Mouse (Mus musculus) kidney, embryonic 15.5 days (tissue): ENCODE results near the gene Ctsa. TPM values are rescaled to one million over a fixed set of nuclear protein-coding genes. Genes with fewer than 3 reads are reported as not detected.
A peak's percentile ranks its signal among the peaks of the same experiment; 100 is the strongest.
"Not testable (repeated sequence)": the region's sequence is repeated elsewhere in the genome, so short reads cannot be mapped to it uniquely, and the experiment has no call there.

ENCODE experiments used
- ATAC-seq: fragments of 200-750 bp; cut with Nextera tagmentation; replicated peaks from 2 replicates; pipeline ENCODE4 v1.8.0; 2017; ENCODE audit warnings: moderate TSS enrichment; ENCODE audit not compliant: low FRiP score
- H3K27ac ChIP-seq: fragments of 300-500 bp; sonication (generic); 2 replicates; pipeline ENCODE4 v1.5.1; 2015; ENCODE audit warnings: mild to moderate bottlenecking, inconsistent platforms
- H3K27me3 ChIP-seq: fragments of 300-500 bp; sonication (generic); 2 replicates; pipeline ENCODE4 v1.6.1; 2015; ENCODE audit warnings: inconsistent platforms
- H3K36me3 ChIP-seq: fragments of 300-500 bp; sonication (generic); 2 replicates; pipeline ENCODE4 v1.6.1; 2015; ENCODE audit warnings: inconsistent platforms
- H3K4me1 ChIP-seq: fragments of 300-500 bp; sonication (generic); 2 replicates; pipeline ENCODE4 v1.6.1; 2015; ENCODE audit warnings: inconsistent platforms
- H3K4me2 ChIP-seq: fragments of 300-500 bp; sonication (generic); 2 replicates; pipeline ENCODE4 v1.6.1; 2015; ENCODE audit warnings: moderate library complexity, mild to moderate bottlenecking, inconsistent platforms
- H3K4me3 ChIP-seq: fragments of 300-500 bp; sonication (generic); replicated peaks from 2 replicates; pipeline ENCODE4 v1.5.1; 2015; ENCODE audit warnings: mild to moderate bottlenecking, inconsistent platforms
- H3K9ac ChIP-seq: fragments of 300-500 bp; sonication (generic); 2 replicates; pipeline ENCODE4 v1.6.1; 2015; ENCODE audit warnings: mild to moderate bottlenecking, inconsistent platforms
- H3K9me3 ChIP-seq: fragments of 300-500 bp; sonication (generic); replicated peaks from 2 replicates; pipeline ENCODE4 v1.6.1; 2016; ENCODE audit warnings: inconsistent platforms
- WGBS: fragments of 180-500 bp; shearing (Covaris S2); methylation state at CpG from one replicate; pipeline ENCODE4 v1.1.7; 2015; ENCODE audit warnings: mixed read lengths; 5-methylcytosine and 5-hydroxymethylcytosine counted together
- polyA plus RNA-seq: library from polyadenylated mRNA; unstranded; fragments of >200 nt; fragmentation: Nextera tagmentation; extraction: Ambion mirVana; gene quantifications from 2 replicates; pipeline ENCODE4 v1.2.1, GENCODE M21; 2015

Gene Ctsa
- polyA plus RNA-seq, 1 experiment from 2014 or later, result 170 TPM

DNA sequence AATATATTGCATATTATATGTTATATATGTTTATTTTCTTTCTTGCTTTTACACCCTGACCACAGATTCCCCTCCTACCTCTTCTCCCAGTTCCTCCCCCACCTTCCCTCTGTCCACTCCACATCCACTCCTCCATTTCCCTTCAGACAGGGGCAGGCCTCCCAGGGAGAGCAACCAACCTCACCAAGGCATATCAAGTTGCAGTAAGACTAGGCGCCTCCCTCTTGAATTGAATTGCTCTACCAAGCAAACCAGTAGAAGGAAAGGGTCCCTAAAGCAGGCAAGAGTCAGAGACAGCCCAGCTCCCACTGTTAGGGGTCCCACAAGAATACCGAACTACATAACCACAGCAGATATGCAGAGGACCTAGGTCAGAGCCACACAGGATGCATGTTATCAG is 26.5 kb downstream of the Ctsa start:
- ATAC-seq, result peak; percentile 45; the same call in 1 of the 2 replicates
- Histone ChIP-seq H3K4me1 (peaks cover 73% of the 10 kb centered on the region), H3K36me3 (no peaks in the 10 kb centered on the region), H3K27ac (peak overlapping the region; percentile 75), H3K9ac (no peak overlapping the region), H3K4me3 (no peak overlapping the region), H3K27me3 (peaks cover 40% of the 10 kb centered on the region), H3K9me3 (no peaks in the 10 kb centered on the region), H3K4me2 (peak overlapping the region; percentile 27; the same call in 1 of the 2 replicates)
- WGBS, result 16% methylated on average over 2 of the region's 2 CpGs

DNA sequence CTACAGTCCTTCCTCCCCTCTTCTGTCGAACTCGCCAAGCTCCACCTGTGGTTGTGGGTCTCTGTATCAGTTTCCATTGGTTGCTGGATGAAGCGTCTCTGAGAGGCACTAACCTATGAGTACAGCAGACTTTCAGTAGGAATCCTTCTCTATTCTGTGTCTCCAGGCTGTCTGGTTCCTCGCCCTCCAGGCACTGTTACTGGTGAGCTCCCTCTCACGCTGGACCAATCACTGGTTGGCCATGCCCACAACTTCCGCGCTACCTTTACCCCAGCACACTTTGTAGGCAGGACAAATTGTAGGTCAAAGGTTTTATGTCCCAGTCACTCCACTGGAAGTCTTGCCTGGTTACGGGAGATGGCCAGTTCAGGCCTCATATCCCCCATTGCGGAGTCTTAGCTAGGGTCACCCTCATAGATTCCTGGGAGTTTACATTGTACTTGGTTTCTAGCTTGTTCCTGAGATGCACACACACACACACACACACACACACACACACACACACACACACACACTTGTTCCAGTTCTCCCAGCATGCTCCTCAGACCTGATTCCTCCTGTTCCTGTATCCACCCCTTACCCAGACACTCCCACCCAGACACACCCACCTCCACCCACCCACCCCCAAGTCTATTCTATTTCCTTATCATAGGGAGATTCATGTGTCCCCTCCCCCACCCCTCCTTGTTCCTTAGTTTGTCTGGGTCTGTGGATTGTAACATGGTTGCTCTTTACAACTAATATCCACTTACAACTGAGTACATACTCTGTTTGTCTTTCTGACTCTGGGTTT is 27.2 kb downstream of the Ctsa start:
- Histone ChIP-seq H3K9me3 (no peaks in the 10 kb centered on the region), H3K4me3 (no peak overlapping the region), H3K4me1 (peaks cover 71% of the 10 kb centered on the region), H3K27ac (peak overlapping the region; percentile 75), H3K27me3 (peaks cover 34% of the 10 kb centered on the region), H3K9ac (no peak overlapping the region), H3K36me3 (no peaks in the 10 kb centered on the region), H3K4me2 (peak overlapping the region; percentile 27; the same call in 1 of the 2 replicates)
- 33% methylated on average over 9 of the region's 9 CpGs for WGBS
- ATAC-seq, result 0 out of 2 replicates have a peak, but pooled peaks have one; percentile 26

- H3K27me3 ChIP-seq, result peaks cover 30% of the 10 kb centered on the region
- H3K4me1 ChIP-seq, result peaks cover 62% of the 10 kb centered on the region
- H3K4me2 ChIP-seq, result no peak overlapping the region
- WGBS, result 69% methylated on average over 4 of the region's 4 CpGs
- H3K36me3 ChIP-seq, result no peaks in the 10 kb centered on the region
- peak overlapping the region; percentile 87; the same call in 1 of the 2 replicates for H3K27ac ChIP-seq
- H3K4me3 ChIP-seq, result no peak overlapping the region
- no peak for ATAC-seq
- H3K9me3 ChIP-seq, result no peaks in the 10 kb centered on the region
- no peak overlapping the region for H3K9ac ChIP-seq
Measured at GRCm38 (mm10) chr2:164861094-164861493, 28.4 kb downstream of the Ctsa start.

- peaks cover 58% of the 10 kb centered on the region for H3K4me1 ChIP-seq
- H3K9me3 ChIP-seq, result no peaks in the 10 kb centered on the region
- no peak overlapping the region for H3K9ac ChIP-seq
- H3K36me3 ChIP-seq, result no peaks in the 10 kb centered on the region
- peak overlapping the region; percentile 87 for H3K27ac ChIP-seq
- WGBS, result 13% methylated on average over 9 of the region's 9 CpGs
- peaks cover 18% of the 10 kb centered on the region for H3K27me3 ChIP-seq
- peak overlapping the region; percentile 14; the same call in 1 of the 2 replicates for H3K4me2 ChIP-seq
- peak; percentile 75 for ATAC-seq
- no peak overlapping the region for H3K4me3 ChIP-seq
Measured at GRCm38 (mm10) chr2:164862179-164862861, 29.6 kb downstream of the Ctsa start.

GRCm38 (mm10) chr2:164863411-164863810 is 30.7 kb downstream of the Ctsa start:
- H3K27ac ChIP-seq, H3K4me3 ChIP-seq, H3K9me3 ChIP-seq, H3K27me3 ChIP-seq, ATAC-seq, H3K9ac ChIP-seq, H3K36me3 ChIP-seq, H3K4me2 ChIP-seq: not testable (repeated sequence)
- peaks cover 48% of the 10 kb centered on the region for H3K4me1 ChIP-seq
- WGBS, result 91% methylated on average over 9 of the region's 9 CpGs

DNA sequence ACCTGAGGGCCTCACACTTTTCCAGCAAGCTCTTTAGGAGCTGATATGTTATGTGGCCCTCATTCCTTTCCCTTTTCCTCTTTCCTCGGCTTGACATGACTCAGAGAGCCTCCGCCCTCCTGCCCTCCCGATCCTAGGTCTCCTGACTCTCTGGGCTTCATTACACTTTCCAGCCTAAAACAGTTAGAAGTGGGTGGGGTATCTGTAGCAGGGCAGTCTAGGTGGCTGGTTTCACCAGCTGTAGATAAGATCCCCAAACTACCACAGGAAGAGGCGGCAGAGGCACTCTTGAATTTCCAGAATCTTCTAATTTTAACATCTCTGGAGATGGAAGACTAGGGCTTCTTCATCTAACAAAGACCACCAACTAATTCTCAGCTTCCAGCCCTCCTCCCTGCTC is 31.9 kb downstream of the Ctsa start:
- ATAC-seq, result no peak
- 68% methylated on average over 4 of the region's 4 CpGs for WGBS

DNA sequence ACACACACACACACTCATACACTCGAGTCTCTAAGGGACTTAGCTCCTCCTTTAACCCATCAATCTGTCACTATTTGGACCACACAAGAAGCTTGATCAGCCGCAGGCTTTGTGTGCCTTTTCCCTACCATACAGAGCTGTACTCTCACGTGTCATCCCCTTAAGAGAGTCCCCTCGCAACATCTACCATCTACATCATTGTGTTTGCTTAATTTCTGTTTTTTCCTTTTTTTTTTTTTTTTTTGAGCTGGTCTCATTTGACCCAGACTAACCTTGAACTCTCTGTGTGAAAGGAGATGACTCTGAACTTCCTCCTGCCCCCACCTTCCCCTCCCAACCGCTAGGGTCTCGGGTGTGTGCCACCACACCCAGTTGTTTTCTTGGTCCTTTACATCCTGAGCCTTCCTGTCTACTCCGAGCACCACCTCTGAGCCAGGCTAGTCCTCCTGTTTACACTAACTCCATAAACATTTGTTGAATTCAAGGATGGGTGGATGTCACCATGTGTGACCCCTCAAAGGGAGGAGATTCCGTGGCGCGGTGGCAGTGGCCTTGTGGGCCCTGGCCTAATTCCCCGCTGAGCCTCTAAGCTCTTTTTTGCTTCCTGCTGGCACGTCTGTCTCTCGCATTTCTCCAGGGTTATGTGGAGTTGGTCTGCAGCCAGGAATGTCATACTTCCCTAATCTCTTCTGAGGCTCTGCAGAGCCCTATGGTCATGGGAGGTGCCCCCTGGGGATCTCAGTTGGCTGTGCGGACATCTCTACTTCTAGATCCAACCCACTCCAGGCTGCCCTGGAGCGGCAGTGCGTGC is 34.3 kb downstream of the Ctsa start:
- peaks cover 19% of the 10 kb centered on the region for H3K4me1 ChIP-seq
- no peak overlapping the region for H3K9ac ChIP-seq
- H3K4me3 ChIP-seq, result no peak overlapping the region
- no peak overlapping the region for H3K4me2 ChIP-seq
- H3K27me3 ChIP-seq, result no peaks in the 10 kb centered on the region
- no peaks in the 10 kb centered on the region; the same call in 1 of the 2 replicates for H3K9me3 ChIP-seq
- peak overlapping the region; percentile 75 for H3K27ac ChIP-seq
- no peak for ATAC-seq
- 35% methylated on average over 16 of the region's 16 CpGs for WGBS
- no peaks in the 10 kb centered on the region for H3K36me3 ChIP-seq

More for the DNA sequence above, 31.9 kb downstream of the Ctsa start:
- Histone ChIP-seq H3K27ac (no peak overlapping the region), H3K4me3 (no peak overlapping the region), H3K4me1 (peaks cover 38% of the 10 kb centered on the region), H3K27me3 (no peaks in the 10 kb centered on the region), H3K9ac (no peak overlapping the region), H3K9me3 (no peaks in the 10 kb centered on the region; the same call in 1 of the 2 replicates), H3K4me2 (no peak overlapping the region), H3K36me3 (no peaks in the 10 kb centered on the region)

DNA sequence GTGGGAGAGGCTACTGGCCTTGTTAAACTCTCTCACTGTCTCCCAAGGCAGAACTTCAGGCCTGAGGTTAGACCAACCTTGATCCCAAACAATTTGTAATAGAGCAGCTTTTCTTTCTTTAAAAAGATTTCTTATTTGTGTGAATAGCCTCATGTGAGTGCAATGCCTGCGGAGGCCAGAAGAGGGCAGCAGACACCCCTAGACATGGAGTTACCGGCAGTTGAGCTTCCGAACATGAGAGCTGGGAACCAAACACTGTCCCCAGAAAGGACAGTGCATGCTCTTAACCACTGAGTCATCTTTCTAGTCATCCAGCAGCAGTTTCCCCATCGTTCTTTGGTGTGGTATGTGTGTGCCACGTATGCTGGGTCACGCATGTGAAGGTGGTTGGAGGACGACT is 34.9 kb downstream of the Ctsa start:
- Histone ChIP-seq H3K4me1 (peaks cover 13% of the 10 kb centered on the region), H3K9me3 (no peaks in the 10 kb centered on the region; the same call in 1 of the 2 replicates), H3K36me3 (no peaks in the 10 kb centered on the region), H3K27ac (peak overlapping the region; percentile 75; the same call in 1 of the 2 replicates), H3K4me3 (no peak overlapping the region), H3K27me3 (no peaks in the 10 kb centered on the region), H3K4me2 (no peak overlapping the region), H3K9ac (no peak overlapping the region)
- WGBS, result 95% methylated on average over 7 of the region's 7 CpGs
- ATAC-seq, result no peak

- H3K4me3 ChIP-seq, result no peak overlapping the region
- H3K9ac ChIP-seq, result no peak overlapping the region
- H3K4me2 ChIP-seq, result no peak overlapping the region
- H3K36me3 ChIP-seq, result no peaks in the 10 kb centered on the region
- WGBS, result 66% methylated on average over 7 of the region's 7 CpGs
- no peak overlapping the region for H3K27ac ChIP-seq
- no peaks in the 10 kb centered on the region; the same call in 1 of the 2 replicates for H3K9me3 ChIP-seq
- H3K4me1 ChIP-seq, result peaks cover 9% of the 10 kb centered on the region
- no peaks in the 10 kb centered on the region for H3K27me3 ChIP-seq
- no peak; the same call in 1 of the 2 replicates for ATAC-seq
Measured at GRCm38 (mm10) chr2:164868491-164868890, 35.8 kb downstream of the Ctsa start.

DNA sequence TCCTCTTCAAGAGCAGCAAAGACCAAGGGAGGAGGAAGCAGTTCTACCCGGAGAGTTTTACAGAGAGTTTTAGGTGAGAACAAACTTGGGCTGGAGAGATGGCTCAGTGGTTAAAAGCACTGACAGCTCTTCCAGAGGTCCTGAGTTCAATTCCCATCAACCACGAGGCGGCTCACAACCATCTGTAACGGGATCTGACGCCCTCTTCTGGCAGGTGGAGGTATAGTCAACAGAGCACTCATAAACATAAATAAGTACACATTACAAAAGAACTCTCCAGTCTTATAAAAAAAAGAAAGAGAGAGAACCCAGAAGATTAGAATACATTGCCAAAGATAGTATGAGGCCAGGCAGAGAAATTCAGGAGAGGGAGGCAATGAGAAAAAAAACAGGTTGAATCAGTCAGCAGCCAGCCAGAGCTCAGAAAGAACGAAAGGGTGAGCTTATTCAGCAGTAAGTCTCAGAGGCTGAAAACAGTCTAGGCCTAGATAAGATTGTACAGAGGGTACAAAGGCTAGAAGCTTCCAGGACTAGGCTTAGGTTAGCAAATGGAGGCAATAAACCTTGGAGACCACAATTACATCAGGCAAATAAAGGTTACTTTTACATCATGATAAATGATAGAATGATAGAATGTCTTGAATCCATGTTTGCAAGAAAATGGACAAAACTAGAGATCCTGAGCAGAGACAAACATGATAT is 39.1 kb downstream of the Ctsa start:
- ATAC-seq, result no peak
- 61% methylated on average over 6 of the region's 6 CpGs for WGBS
- H3K4me1 ChIP-seq, result peaks cover 23% of the 10 kb centered on the region
- no peaks in the 10 kb centered on the region for H3K36me3 ChIP-seq
- H3K4me2 ChIP-seq, result no peak overlapping the region
- H3K27ac ChIP-seq, result no peak overlapping the region
- no peaks in the 10 kb centered on the region for H3K27me3 ChIP-seq
- no peak overlapping the region for H3K9ac ChIP-seq
- H3K4me3 ChIP-seq, result no peak overlapping the region
- H3K9me3 ChIP-seq, result no peaks in the 10 kb centered on the region; the same call in 1 of the 2 replicates

DNA sequence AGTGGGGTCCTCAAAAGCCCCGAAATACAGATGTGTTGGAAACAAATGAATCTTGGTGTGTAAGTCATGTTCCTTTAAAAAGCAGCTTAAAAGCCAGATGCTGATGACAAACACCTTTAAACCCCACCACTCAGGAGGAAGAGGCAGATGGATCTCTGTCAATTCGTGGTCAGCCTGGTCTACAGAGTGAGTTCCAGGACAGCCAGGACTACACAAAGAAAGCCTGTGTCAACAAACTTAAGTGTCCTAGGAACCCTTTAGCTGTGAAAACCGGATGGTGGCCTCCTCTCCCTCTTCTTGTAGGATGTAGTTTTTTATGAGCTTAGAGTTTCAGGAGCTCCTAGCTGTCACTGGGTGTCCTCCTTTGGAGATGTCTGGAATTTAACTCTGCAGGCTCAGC is 40.9 kb downstream of the Ctsa start:
- WGBS, result 42% methylated on average over 3 of the region's 3 CpGs
- Histone ChIP-seq H3K4me3 (no peak overlapping the region), H3K9ac (no peak overlapping the region), H3K9me3 (no peaks in the 10 kb centered on the region), H3K27me3 (no peaks in the 10 kb centered on the region), H3K4me2 (no peak overlapping the region), H3K27ac (peak overlapping the region; percentile 92), H3K4me1 (peaks cover 24% of the 10 kb centered on the region), H3K36me3 (0 out of 2 replicates have a peak, but pooled peaks cover 3% of the 10 kb centered on the region)
- ATAC-seq, result no peak
